Mouse (Mus musculus): ENCODE results near the gene Igsf3.

GRCm38 (mm10) chr3:101462294-101462693, 85.4 kb downstream of the Igsf3 start:
- TF ChIP-seq GATA1 (IDR thresholded peaks at IDR 0.05; ENCODE audit: low read length) (no peak), TAL1 (IDR thresholded peaks at IDR 0.05; ENCODE audit: low read length) (no peak)
